19 mouse cellular contexts compared by ENCODE assay signal in the genomic region with DNA sequence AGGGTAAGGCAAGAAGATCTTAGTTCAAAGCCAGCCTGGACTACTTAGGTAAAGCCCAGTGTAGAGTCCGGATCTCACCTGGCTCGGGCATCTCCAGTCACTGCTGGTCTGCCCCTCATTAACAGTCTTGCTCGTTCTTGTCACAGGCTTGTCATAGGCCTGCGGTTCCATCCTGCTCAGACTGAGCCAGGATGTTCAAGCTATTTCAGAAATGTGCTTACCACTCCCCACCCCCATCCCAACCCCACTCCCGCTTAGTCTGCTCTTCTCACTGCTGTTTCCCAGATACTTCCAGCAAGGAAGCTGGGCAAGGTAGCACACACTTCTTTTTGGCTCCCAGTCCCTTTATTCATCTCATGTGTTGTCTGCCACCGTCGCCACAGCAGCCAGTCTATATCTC.
"Had no signal": no experiment of that assay in that cellular context is flagged by ENCODE, and none has a peak within 500 bp of the region (broad histone marks: within the 10 kb centered on the region; RNA-seq: fewer than 3 reads in every experiment).

No protein-coding gene starts in this region.

- H3K27ac ChIP-seq: midbrain, embryonic 10.5 days; midbrain, embryonic 12.5 days; neural tube, embryonic 13.5 days; neural tube, embryonic 15.5 days; stomach, embryonic 15.5 days had no signal

- DNase-seq: lung, adult 18-20 months; lung, embryonic 14.5 days; lung, postnatal 10 days; lung, postnatal 4 days; midbrain, embryonic 14.5 days; retina, postnatal 1 day; right cerebral cortex, adult 18-20 months; right cerebral cortex, postnatal 25 days; right cerebral cortex, postnatal 4 days; spleen, adult 18-20 months; thymus, adult 18-20 months; thymus, postnatal 14 days; thymus, postnatal 36 days had no signal

- H3K4me3 ChIP-seq: midbrain, embryonic 10.5 days; midbrain, embryonic 12.5 days; myocyte; neural tube, embryonic 13.5 days; neural tube, embryonic 15.5 days; stomach, embryonic 15.5 days had no signal

- H3K4me1 ChIP-seq: midbrain, embryonic 12.5 days; neural tube, embryonic 13.5 days; neural tube, embryonic 15.5 days; stomach, embryonic 15.5 days had no signal

- H3K27me3 ChIP-seq: midbrain, embryonic 12.5 days; neural tube, embryonic 13.5 days; neural tube, embryonic 15.5 days; stomach, embryonic 15.5 days had no signal
